Mouse (Mus musculus): ENCODE measurements around the gene Gdf5. TPM values are rescaled to one million over a fixed set of nuclear protein-coding genes. Genes with fewer than 3 reads are reported as not detected.

The Gdf5 gene
- not detected in 2 replicates for polyA plus RNA-seq (2012; rRNA removed)

DNA sequence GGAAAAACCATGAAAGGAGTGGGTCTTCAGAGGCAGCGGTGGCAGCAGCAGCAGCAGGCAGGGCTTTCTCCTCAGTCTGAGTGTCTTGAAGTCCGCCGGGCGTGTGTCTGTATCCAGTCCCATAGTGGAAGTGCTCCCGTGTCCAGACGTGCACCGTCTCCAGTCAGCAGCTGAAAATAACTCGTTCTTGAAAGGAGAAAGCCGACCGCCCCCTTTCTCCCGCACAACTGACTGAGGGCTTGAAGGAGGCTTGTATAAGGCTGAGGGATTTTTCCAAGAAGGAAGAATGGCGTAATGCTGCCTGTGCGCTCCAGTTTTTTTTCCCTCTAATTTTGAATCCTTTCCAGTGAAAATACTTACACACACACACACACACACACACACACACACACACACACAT is at the start of gene Gdf5:
TSS of gene Gdf5 (minus strand) at position 244 of the 400 bp plus-strand sequence.
- H3K4me1 ChIP-seq (ENCODE audit: control insufficient read depth, insufficient read depth, insufficient read length) = no peaks in the 10 kb centered on the region
- no peak within 1 kb of the TSS for H3K4me3 ChIP-seq (ENCODE audit: extremely low read depth, insufficient read depth, insufficient read length)
- H3K27ac ChIP-seq (ENCODE audit: insufficient read depth, low read length) = no peak within 1 kb of the TSS
- no peaks in the 10 kb centered on the region for H3K36me3 ChIP-seq (ENCODE audit: control insufficient read depth, insufficient read depth, low read length)
- TF ChIP-seq POLR2A (IDR thresholded peaks at IDR 0.05; ENCODE audit: low read depth, low read length) = no peak
- TF ChIP-seq CTCF (IDR thresholded peaks at IDR 0.05; ENCODE audit: extremely low read depth, insufficient read depth, insufficient read length, insufficient replicate concordance) = no peak
- no peaks in the 10 kb centered on the region for H3K27me3 ChIP-seq (ENCODE audit: control insufficient read depth, insufficient read depth, low read length)
- 86% methylated on average over 13 of the region's 13 CpGs for WGBS
- no peak for DNase-seq (ENCODE audit: low read depth in 1 of 2, low spot score in 2 of 2)

GRCm38 (mm10) chr2:155991863-155992321 is 46.7 kb upstream of the Gdf5 start:
- H3K4me3 ChIP-seq (ENCODE audit: extremely low read depth, insufficient read depth, insufficient read length) = no peak overlapping the region

DNA sequence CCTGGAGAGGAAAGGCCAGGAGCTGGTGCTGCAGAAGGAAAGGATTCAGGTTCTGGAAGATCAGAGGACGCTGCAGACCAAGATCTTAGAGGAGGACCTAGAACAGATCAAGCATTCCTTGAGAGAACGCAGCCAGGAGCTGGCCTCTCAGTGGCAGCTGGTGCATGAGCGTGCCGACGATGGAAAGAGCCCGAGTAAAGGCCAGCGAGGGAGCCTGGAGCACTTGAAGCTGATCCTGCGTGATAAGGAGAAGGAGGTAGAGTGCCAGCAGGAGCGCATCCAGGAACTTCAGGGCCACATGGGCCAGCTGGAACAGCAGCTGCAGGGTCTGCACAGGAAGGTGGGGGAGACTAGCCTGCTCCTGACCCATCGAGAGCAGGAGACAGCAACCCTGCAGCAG is 46.0 kb upstream of the Gdf5 start:
- no peak overlapping the region for H3K4me3 ChIP-seq (ENCODE audit: extremely low read depth, insufficient read depth, insufficient read length)
- H3K4me1 ChIP-seq (ENCODE audit: control insufficient read depth, insufficient read depth, insufficient read length) = no peaks in the 10 kb centered on the region
- no peaks in the 10 kb centered on the region for H3K27me3 ChIP-seq (ENCODE audit: control insufficient read depth, insufficient read depth, low read length)
- H3K36me3 ChIP-seq (ENCODE audit: control insufficient read depth, insufficient read depth, low read length) = peaks cover 56% of the 10 kb centered on the region
- 93% methylated on average over 10 of the region's 10 CpGs for WGBS
- DNase-seq (ENCODE audit: low read depth in 1 of 2, low spot score in 2 of 2) = no peak
- TF ChIP-seq POLR2A (IDR thresholded peaks at IDR 0.05; ENCODE audit: low read depth, low read length) (no peak), CTCF (IDR thresholded peaks at IDR 0.05; ENCODE audit: extremely low read depth, insufficient read depth, insufficient read length, insufficient replicate concordance) (no peak)
- H3K27ac ChIP-seq (ENCODE audit: insufficient read depth, low read length) = no peak overlapping the region

More at GRCm38 (mm10) chr2:155991863-155992321, 46.7 kb upstream of the Gdf5 start:
- no peak for DNase-seq (ENCODE audit: low read depth in 1 of 2, low spot score in 2 of 2)
- H3K27me3 ChIP-seq (ENCODE audit: control insufficient read depth, insufficient read depth, low read length) = no peaks in the 10 kb centered on the region
- WGBS = 88% methylated on average over 14 of the region's 14 CpGs
- H3K36me3 ChIP-seq (ENCODE audit: control insufficient read depth, insufficient read depth, low read length) = peaks cover 61% of the 10 kb centered on the region
- no peak overlapping the region for H3K27ac ChIP-seq (ENCODE audit: insufficient read depth, low read length)
- no peaks in the 10 kb centered on the region for H3K4me1 ChIP-seq (ENCODE audit: control insufficient read depth, insufficient read depth, insufficient read length)
- TF ChIP-seq CTCF (IDR thresholded peaks at IDR 0.05; ENCODE audit: extremely low read depth, insufficient read depth, insufficient read length, insufficient replicate concordance) = no peak
- no peak for TF ChIP-seq POLR2A (IDR thresholded peaks at IDR 0.05; ENCODE audit: low read depth, low read length)

DNA sequence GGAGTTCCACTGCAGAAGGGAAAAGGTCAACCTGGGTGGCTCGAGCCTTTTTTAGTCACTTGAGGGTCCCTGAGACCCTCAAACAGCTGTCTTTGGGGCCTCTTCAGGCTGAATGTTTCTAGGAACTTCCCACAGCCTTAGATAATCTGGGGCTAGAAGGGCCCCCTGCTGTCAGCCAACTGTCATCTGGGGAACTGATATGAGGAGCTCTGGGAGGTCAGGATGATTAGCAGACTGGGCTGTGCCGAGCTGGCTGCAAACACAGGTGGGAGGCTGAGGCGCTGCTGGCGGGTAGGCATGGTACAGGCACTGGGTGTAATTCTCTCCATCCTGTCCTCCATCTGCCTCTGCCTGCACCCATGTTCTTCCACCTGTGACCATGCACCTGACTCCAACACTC is 43.9 kb upstream of the Gdf5 start:
- H3K27ac ChIP-seq (ENCODE audit: insufficient read depth, low read length) = no peak overlapping the region
- no peaks in the 10 kb centered on the region for H3K4me1 ChIP-seq (ENCODE audit: control insufficient read depth, insufficient read depth, insufficient read length)
- WGBS = 88% methylated on average over 4 of the region's 4 CpGs
- no peak overlapping the region for H3K4me3 ChIP-seq (ENCODE audit: extremely low read depth, insufficient read depth, insufficient read length)
- TF ChIP-seq CTCF (IDR thresholded peaks at IDR 0.05; ENCODE audit: extremely low read depth, insufficient read depth, insufficient read length, insufficient replicate concordance) (no peak), POLR2A (IDR thresholded peaks at IDR 0.05; ENCODE audit: low read depth, low read length) (no peak)
- no peak for DNase-seq (ENCODE audit: low read depth in 1 of 2, low spot score in 2 of 2)
- H3K27me3 ChIP-seq (ENCODE audit: control insufficient read depth, insufficient read depth, low read length) = no peaks in the 10 kb centered on the region
- peaks cover 58% of the 10 kb centered on the region for H3K36me3 ChIP-seq (ENCODE audit: control insufficient read depth, insufficient read depth, low read length)

DNA sequence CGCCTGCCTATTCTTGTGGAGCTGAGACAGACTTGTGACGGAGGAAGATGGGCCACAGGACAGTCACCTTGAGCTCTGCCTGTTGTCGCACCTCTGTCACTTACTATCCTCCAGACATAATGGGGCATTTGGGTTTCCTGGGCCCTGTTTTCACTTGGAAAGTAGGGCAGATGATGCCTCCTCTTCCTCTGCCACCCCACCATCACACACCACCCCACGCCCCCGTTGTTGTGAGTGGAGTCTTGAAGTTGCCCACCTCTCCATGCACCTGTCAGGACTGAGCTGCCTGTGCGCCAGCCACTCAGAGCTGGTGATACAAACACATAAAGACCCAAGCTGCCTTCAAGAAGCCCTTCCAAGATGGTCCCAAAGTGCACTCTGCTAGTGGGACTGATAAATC is 42.0 kb upstream of the Gdf5 start:
- no peak overlapping the region for H3K4me3 ChIP-seq (ENCODE audit: extremely low read depth, insufficient read depth, insufficient read length)
- DNase-seq (ENCODE audit: low read depth in 1 of 2, low spot score in 2 of 2) = no peak
- peaks cover 52% of the 10 kb centered on the region for H3K36me3 ChIP-seq (ENCODE audit: control insufficient read depth, insufficient read depth, low read length)
- 93% methylated on average over 6 of the region's 6 CpGs for WGBS
- H3K27me3 ChIP-seq (ENCODE audit: control insufficient read depth, insufficient read depth, low read length) = no peaks in the 10 kb centered on the region
- H3K27ac ChIP-seq (ENCODE audit: insufficient read depth, low read length) = no peak overlapping the region
- TF ChIP-seq POLR2A (IDR thresholded peaks at IDR 0.05; ENCODE audit: low read depth, low read length) = no peak
- no peak for TF ChIP-seq CTCF (IDR thresholded peaks at IDR 0.05; ENCODE audit: extremely low read depth, insufficient read depth, insufficient read length, insufficient replicate concordance)
- no peaks in the 10 kb centered on the region for H3K4me1 ChIP-seq (ENCODE audit: control insufficient read depth, insufficient read depth, insufficient read length)

DNA sequence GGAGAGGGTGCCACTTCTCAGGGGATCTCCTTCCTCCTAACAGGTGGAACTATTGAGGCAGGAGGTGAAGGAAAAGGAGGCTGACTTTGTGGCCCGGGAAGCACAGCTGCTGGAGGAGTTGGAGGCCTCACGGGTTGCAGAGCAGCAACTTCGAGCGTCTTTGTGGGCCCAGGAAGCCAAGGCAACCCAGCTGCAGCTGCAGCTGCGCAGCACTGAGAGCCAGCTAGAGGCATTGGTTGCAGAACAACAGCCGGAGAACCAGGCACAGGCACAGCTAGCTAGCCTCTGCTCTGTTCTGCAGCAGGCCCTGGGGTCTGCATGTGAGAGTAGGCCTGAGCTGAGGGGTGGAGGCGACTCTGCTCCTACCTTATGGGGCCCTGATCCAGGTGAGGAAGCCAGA is 40.6 kb upstream of the Gdf5 start:
- no peaks in the 10 kb centered on the region for H3K4me1 ChIP-seq (ENCODE audit: control insufficient read depth, insufficient read depth, insufficient read length)
- no peaks in the 10 kb centered on the region for H3K27me3 ChIP-seq (ENCODE audit: control insufficient read depth, insufficient read depth, low read length)
- no peak for DNase-seq (ENCODE audit: low read depth in 1 of 2, low spot score in 2 of 2)
- peaks cover 43% of the 10 kb centered on the region for H3K36me3 ChIP-seq (ENCODE audit: control insufficient read depth, insufficient read depth, low read length)
- no peak overlapping the region for H3K4me3 ChIP-seq (ENCODE audit: extremely low read depth, insufficient read depth, insufficient read length)
- no peak for TF ChIP-seq CTCF (IDR thresholded peaks at IDR 0.05; ENCODE audit: extremely low read depth, insufficient read depth, insufficient read length, insufficient replicate concordance)
- no peak for TF ChIP-seq POLR2A (IDR thresholded peaks at IDR 0.05; ENCODE audit: low read depth, low read length)
- WGBS = 80% methylated on average over 7 of the region's 7 CpGs
- no peak overlapping the region for H3K27ac ChIP-seq (ENCODE audit: insufficient read depth, low read length)

- 14% methylated on average over 5 of the region's 5 CpGs for WGBS
- H3K4me3 ChIP-seq (ENCODE audit: extremely low read depth, insufficient read depth, insufficient read length) = peak overlapping the region; percentile 49
- peak; percentile 58 to 74 for DNase-seq (ENCODE audit: low read depth in 1 of 2, low spot score in 2 of 2)
- H3K36me3 ChIP-seq (ENCODE audit: control insufficient read depth, insufficient read depth, low read length) = peaks cover 8% of the 10 kb centered on the region
- peak overlapping the region; percentile 84 for H3K27ac ChIP-seq (ENCODE audit: insufficient read depth, low read length)
- TF ChIP-seq CTCF (IDR thresholded peaks at IDR 0.05; ENCODE audit: extremely low read depth, insufficient read depth, insufficient read length, insufficient replicate concordance) (no peak), POLR2A (IDR thresholded peaks at IDR 0.05; ENCODE audit: low read depth, low read length) (peak; percentile 15; the same call in 1 of the 2 replicates)
- peaks cover 9% of the 10 kb centered on the region; the same call in 1 of the 2 replicates for H3K4me1 ChIP-seq (ENCODE audit: control insufficient read depth, insufficient read depth, insufficient read length)
- H3K27me3 ChIP-seq (ENCODE audit: control insufficient read depth, insufficient read depth, low read length) = no peaks in the 10 kb centered on the region
Observed at GRCm38 (mm10) chr2:155979328-155979991, 34.3 kb upstream of the Gdf5 start.
